Mouse (Mus musculus) left cerebral cortex, postnatal 25 days (tissue): ENCODE measurements at regions not wholly inside any gene's neighbourhood (a gene's known extent, or its start where the extent isn't known, plus 50 kb on each side); places are given as distances from the start of the nearest gene placed in this dataset.
A peak's percentile ranks its signal among the peaks of the same experiment; 100 is the strongest.

Source experiments
- DNase-seq, 2 experiments: peaks; one replicate each; pipeline ENCODE4 v3.0.0; 2022; ENCODE audit warnings: low spot score in 2 of 2, mixed read lengths in 1 of 2
- intact Hi-C: fragments of 180-260 bp; cut with DNase I; formaldehyde crosslinking; loops from one replicate; pipeline ENCODE4 v1.15.1; 2025

GRCm38 (mm10) chr10:10628236-10628717 lies 52.9 kb upstream of the Gm10944 start:
- intact Hi-C loops: no loop called here
- no peak for DNase-seq

- peak; percentile 38 to 65 for DNase-seq
- intact Hi-C loops: loop anchor here (10.0 kb wide), 1 partner anchor 470 kb away; the partner anchor contains the start of gene Grm1
Observed at GRCm38 (mm10) chr10:10614976-10615762, 57.1 kb upstream of the Rab32 start.

- peak; percentile 25 to 54 for DNase-seq
- intact Hi-C loops: loop anchor here (10.0 kb wide), 1 partner anchor 474 kb away; the partner anchor contains the start of gene Grm1
Observed at GRCm38 (mm10) chr10:10610561-10611345, 52.7 kb upstream of the Rab32 start.

GRCm38 (mm10) chr10:10608626-10609168 lies 50.6 kb upstream of the Rab32 start:
- DNase-seq: no peak
- intact Hi-C loops: loop anchor here (2.0 kb wide), 1 partner anchor 78 kb away; no protein-coding TSS in a partner anchor
